Mouse (Mus musculus) C2C12 (cell line): Measurements from ENCODE around the gene Aasdh. TPM values are rescaled to one million over a fixed set of nuclear protein-coding genes. Genes with fewer than 3 reads are reported as not detected.

Experiments used
- H3K27me3 ChIP-seq: one replicate; pipeline ENCODE4 v1.6.1; 2011; ENCODE audit not compliant: control insufficient read depth, insufficient read depth, insufficient read length
- H3K36me3 ChIP-seq: one replicate; pipeline ENCODE4 v1.6.1; 2011; ENCODE audit not compliant: control insufficient read depth, insufficient read depth
- H3K4me3 ChIP-seq: one replicate; pipeline ENCODE4 v1.5.1; 2011; ENCODE audit warnings: mild to moderate bottlenecking, control low read depth; ENCODE audit not compliant: poor library complexity, insufficient read depth, severe bottlenecking
- H3K79me2 ChIP-seq: one replicate; pipeline ENCODE4 v1.6.1; 2011; ENCODE audit not compliant: control insufficient read depth, insufficient read depth
- H3K79me3 ChIP-seq: one replicate; pipeline ENCODE4 v1.6.1; 2011; ENCODE audit warnings: low read depth, control low read depth
- H3ac ChIP-seq: one replicate; pipeline ENCODE3; 2011; ENCODE audit warnings: low read depth; ENCODE audit not compliant: control insufficient read depth, insufficient read length
- CEBPB ChIP-seq: IDR thresholded peaks from one replicate; pipeline ENCODE4 v1.6.1; 2011; ENCODE audit warnings: low read depth, mild to moderate bottlenecking, control low read depth, moderate library complexity
- CTCF ChIP-seq: IDR thresholded peaks from one replicate; pipeline ENCODE4 v1.5.1; 2011; ENCODE audit not compliant: control insufficient read depth, insufficient read depth, insufficient read length
- FOSL1 ChIP-seq: IDR thresholded peaks from one replicate; pipeline ENCODE4 v1.8.0; 2011; ENCODE audit warnings: mild to moderate bottlenecking, low read length; ENCODE audit not compliant: poor library complexity, insufficient read depth, severe bottlenecking
- MAX ChIP-seq: IDR thresholded peaks from one replicate; pipeline ENCODE4 v1.6.1; 2011; ENCODE audit warnings: mild to moderate bottlenecking, control low read depth
- MYOD1 ChIP-seq: IDR thresholded peaks from one replicate; pipeline ENCODE4 v1.6.1; 2011; ENCODE audit warnings: low read depth; ENCODE audit not compliant: control insufficient read depth, insufficient read length
- MYOG ChIP-seq: IDR thresholded peaks from one replicate; pipeline ENCODE4 v1.6.1; 2011; ENCODE audit not compliant: control insufficient read depth, insufficient read length; ENCODE audit errors: extremely low read depth
- USF1 ChIP-seq: IDR thresholded peaks from one replicate; pipeline ENCODE4 v1.6.1; 2011; ENCODE audit warnings: low read depth, mild to moderate bottlenecking, control low read depth, moderate library complexity
- polyA plus RNA-seq: library from polyadenylated mRNA; unstranded; fragments of >200 nt; fragmentation: generic; extraction: Trizol; gene quantifications from one replicate; pipeline ENCODE4 v1.2.1, GENCODE M21; 2012; ENCODE audit warnings: missing spikeins

Gene Aasdh
- polyA plus RNA-seq, 1 experiment, result 3.5 TPM

DNA sequence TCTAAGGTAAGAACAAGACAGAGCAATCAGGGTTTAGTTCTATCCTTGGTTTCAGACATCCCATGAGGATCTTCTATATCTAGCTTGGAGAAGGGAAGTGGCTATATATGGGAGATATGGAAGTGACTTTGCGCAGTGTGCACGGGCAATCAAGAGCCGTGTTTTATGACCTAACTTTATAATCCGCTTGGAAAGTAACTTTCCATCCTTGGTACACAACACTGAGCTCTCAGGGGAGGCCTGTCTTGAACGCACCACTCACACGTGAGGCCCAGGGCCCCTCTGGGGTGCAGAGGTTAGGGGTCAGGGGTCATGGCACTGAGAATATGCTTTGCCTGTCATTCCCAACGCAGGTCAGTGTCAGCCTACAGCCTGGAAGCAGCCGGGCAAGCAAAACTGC, 38.5 kb downstream of the Aasdh start:
- Histone ChIP-seq H3K4me3 (no peak overlapping the region), H3ac (no peak overlapping the region), H3K36me3 (peaks cover 4% of the 10 kb centered on the region), H3K27me3 (no peaks in the 10 kb centered on the region), H3K79me3 (no peaks in the 10 kb centered on the region), H3K79me2 (no peaks in the 10 kb centered on the region)
- no peak for TF ChIP-seq MAX
- no peak for TF ChIP-seq MYOD1
- TF ChIP-seq USF1, result no peak
- no peak for TF ChIP-seq CTCF
- no peak for TF ChIP-seq FOSL1
- no peak for TF ChIP-seq CEBPB
- no peak for TF ChIP-seq MYOG

DNA sequence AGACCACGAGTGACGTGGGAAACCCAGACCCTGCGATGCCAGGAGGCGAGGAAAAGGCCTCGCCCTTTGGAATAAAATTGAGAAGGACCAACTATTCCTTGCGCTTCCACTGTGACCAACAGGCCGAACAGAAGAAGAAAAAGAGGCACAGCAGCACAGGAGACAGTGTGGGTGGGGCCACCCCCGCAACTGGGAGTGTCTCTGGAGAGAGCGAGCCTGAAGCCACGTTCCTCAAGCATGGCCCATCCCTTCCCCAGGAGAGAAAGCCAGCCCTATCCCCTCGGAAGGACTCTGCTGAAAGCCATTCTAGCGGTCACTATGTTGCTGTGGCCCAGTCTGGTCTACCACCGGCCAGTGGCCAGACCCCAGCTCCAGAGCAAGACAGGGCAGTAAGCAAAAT, 46.9 kb downstream of the Aasdh start:
- TF ChIP-seq MYOD1 (no peak), MYOG (no peak), CTCF (no peak), CEBPB (no peak), USF1 (no peak), MAX (no peak), FOSL1 (no peak)
- H3ac ChIP-seq, result no peak overlapping the region
- no peak overlapping the region for H3K4me3 ChIP-seq
- no peaks in the 10 kb centered on the region for H3K79me3 ChIP-seq
- no peaks in the 10 kb centered on the region for H3K36me3 ChIP-seq
- no peaks in the 10 kb centered on the region for H3K79me2 ChIP-seq
- no peaks in the 10 kb centered on the region for H3K27me3 ChIP-seq

DNA sequence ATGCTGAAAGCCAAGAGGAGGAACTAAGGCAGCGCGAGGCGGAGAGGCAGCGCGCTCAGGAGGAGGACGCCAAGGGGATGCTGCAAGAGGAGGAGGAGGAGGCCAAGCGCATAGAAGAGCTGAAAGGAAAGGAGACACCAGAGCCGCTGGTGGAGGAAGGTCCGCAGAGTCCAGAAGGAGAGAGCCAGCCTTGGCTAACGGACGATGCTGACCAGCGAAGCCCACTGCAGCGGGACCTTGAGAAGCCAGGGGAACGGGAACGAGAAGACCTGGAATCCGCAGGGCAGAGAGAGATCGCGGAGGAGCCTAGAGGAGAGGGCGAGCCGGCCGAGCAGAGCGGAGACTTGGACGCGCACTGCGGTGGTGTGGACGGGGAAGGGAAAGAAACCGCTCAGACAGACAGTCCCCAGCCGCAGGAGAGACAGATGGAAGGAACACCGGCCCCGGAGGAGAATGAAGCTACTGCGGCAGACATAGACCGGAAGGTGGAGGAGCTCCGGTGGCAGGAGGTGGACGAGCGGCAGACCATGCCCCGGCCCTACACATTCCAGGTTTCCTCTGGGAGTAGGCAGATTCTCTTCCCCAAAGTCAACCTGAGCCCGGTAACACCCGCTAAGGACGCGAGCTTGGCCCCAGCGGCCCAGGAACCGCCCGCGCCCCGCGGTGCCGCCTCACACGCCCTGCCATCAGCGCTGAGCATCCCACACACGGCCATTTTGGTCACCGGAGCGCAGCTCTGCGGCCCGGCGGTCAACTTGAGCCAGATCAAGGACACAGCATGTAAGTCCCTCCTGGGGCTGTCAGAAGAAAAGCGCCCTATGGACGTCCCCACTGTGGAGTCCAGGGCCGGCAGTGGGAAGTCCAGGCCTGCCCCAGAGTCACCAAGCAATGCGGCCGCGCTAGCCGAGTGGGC, 48.0 kb downstream of the Aasdh start:
- Histone ChIP-seq H3K4me3 (no peak overlapping the region), H3K27me3 (no peaks in the 10 kb centered on the region)
- no peak for TF ChIP-seq FOSL1
- no peak for TF ChIP-seq MYOG
- no peak for TF ChIP-seq MYOD1
- no peak for TF ChIP-seq MAX
- no peak for TF ChIP-seq USF1
- no peak for TF ChIP-seq CTCF
- TF ChIP-seq CEBPB, result no peak

DNA sequence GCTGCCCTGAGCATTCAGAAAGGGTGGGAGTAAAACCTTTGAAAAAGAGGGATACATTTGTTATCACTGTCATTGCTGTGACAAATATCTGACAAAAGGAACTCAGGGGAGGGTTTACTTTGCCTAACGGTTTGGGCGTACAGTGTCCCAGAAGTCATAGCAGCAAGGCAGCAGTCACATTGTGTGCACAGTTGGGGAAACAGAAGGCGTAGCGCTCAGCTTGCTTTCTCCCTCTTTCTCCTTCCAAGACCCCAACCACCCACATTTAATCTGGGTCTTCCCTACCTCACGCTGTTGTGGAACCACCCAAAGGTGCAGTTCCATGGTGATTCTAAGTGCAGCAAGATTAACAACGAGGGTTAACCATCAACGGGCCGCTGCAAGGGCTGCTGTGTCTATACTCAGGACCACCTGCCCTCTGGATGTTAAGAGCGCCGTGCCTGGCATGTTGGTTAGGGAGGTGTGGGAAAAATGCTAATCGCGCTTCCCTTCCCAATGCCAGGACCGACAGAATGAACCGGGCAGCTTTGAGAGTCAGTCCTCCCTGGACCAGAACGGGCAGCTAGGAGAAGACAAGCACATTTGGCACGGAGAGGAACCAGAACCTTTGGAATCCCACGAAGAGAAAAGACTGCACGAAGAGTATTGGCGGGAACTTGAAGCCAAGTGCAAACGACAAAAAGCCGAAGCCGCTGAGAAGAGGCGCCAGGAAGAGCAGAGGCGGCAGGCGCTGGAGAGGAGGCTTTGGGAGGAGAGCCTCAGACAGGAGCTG, 49.3 kb downstream of the Aasdh start:
- H3K27me3 ChIP-seq, result no peaks in the 10 kb centered on the region
- no peak overlapping the region for H3K4me3 ChIP-seq

More for the DNA sequence above, 48.0 kb downstream of the Aasdh start:
- no peak overlapping the region for H3ac ChIP-seq
- no peaks in the 10 kb centered on the region for H3K79me2 ChIP-seq
- H3K36me3 ChIP-seq, result no peaks in the 10 kb centered on the region
- no peaks in the 10 kb centered on the region for H3K79me3 ChIP-seq

DNA sequence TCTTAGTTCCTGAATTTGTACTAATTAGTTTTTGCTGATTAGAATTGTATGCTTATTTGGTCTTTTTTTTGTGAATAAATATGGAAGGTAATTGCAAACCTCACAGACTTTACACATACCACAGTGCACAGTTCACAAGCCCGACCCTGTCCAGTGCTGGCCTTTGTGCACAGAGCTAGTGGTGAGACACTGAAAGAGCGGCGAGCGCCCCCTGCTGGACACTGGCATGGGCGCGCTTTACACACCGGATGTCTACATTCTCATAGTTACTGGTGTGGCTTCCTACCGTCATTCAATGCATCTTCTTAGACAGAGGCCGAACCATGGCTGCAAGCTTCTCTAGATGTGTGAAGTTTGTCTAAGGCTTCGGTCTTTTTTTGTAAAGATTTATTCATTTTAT, 51.8 kb downstream of the Aasdh start:
- TF ChIP-seq MYOD1, result no peak
- no peak for TF ChIP-seq CEBPB
- no peak for TF ChIP-seq FOSL1
- no peak for TF ChIP-seq MYOG
- peak; percentile 87 for TF ChIP-seq CTCF
- no peak for TF ChIP-seq USF1
- no peak for TF ChIP-seq MAX
- no peaks in the 10 kb centered on the region for H3K79me3 ChIP-seq
- H3ac ChIP-seq, result no peak overlapping the region
- no peaks in the 10 kb centered on the region for H3K79me2 ChIP-seq
- no peaks in the 10 kb centered on the region for H3K27me3 ChIP-seq
- H3K4me3 ChIP-seq, result no peak overlapping the region
- no peaks in the 10 kb centered on the region for H3K36me3 ChIP-seq

More for the DNA sequence above, 49.3 kb downstream of the Aasdh start:
- no peaks in the 10 kb centered on the region for H3K36me3 ChIP-seq
- TF ChIP-seq CTCF (no peak), MYOD1 (no peak), CEBPB (no peak), MYOG (no peak), USF1 (no peak), FOSL1 (no peak), MAX (no peak)
- H3ac ChIP-seq, result no peak overlapping the region
- no peaks in the 10 kb centered on the region for H3K79me3 ChIP-seq
- H3K79me2 ChIP-seq, result no peaks in the 10 kb centered on the region

DNA sequence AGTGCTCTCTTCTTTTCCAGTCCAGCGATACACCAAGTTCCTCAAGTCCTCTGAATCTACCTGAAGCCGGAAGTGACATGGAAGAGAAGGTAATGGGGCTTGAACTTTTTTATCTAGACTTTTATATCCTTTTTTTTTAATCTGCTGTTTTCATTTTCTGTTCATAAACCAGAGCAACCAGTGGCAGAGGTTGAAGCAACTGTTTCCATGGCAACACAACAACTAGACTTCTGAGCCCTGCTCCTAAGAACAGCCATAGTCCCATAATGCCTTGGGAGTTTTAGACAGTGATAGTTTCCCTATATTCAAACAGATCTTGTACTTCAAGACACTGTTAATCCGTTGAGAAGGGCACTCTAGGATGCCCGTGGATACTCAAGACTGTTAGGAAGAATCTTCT, 54.0 kb downstream of the Aasdh start:
- no peak overlapping the region for H3ac ChIP-seq
- no peak overlapping the region for H3K4me3 ChIP-seq
- H3K27me3 ChIP-seq, result no peaks in the 10 kb centered on the region
- no peaks in the 10 kb centered on the region for H3K79me3 ChIP-seq
- no peaks in the 10 kb centered on the region for H3K79me2 ChIP-seq
- H3K36me3 ChIP-seq, result no peaks in the 10 kb centered on the region
- TF ChIP-seq MAX (no peak), USF1 (no peak)
